Mouse (Mus musculus) hindbrain, embryonic 14.5 days (tissue): Measurements from ENCODE around the gene Gm10198. TPM values are rescaled to one million over a fixed set of nuclear protein-coding genes. Genes with fewer than 3 reads are reported as not detected.

Experiments
- ATAC-seq: fragments of 200-750 bp; cut with Nextera tagmentation; 2 replicates; pipeline ENCODE4 v1.8.0; 2017; ENCODE audit warnings: moderate number of reproducible peaks, mild to moderate bottlenecking, moderate TSS enrichment, moderate library complexity; ENCODE audit not compliant: low FRiP score
- DNase-seq: peaks from one replicate; pipeline ENCODE4 v3.0.0-alpha.2; 2015; ENCODE audit warnings: low spot score
- H3K27ac ChIP-seq: fragments of 300-500 bp; sonication (generic); 2 replicates; pipeline ENCODE4 v1.5.1; 2014; ENCODE audit warnings: mild to moderate bottlenecking, moderate library complexity
- H3K27me3 ChIP-seq: fragments of 300-500 bp; sonication (generic); 2 replicates; pipeline ENCODE4 v1.6.1; 2014; ENCODE audit warnings: mild to moderate bottlenecking, low read length, mixed read lengths; ENCODE audit not compliant: control insufficient read depth, insufficient read depth
- H3K36me3 ChIP-seq: fragments of 300-500 bp; sonication (generic); replicated peaks from 2 replicates; pipeline ENCODE4 v1.6.1; 2014; ENCODE audit not compliant: control insufficient read depth, insufficient read depth
- H3K4me1 ChIP-seq: fragments of 300-500 bp; sonication (generic); replicated peaks from 2 replicates; pipeline ENCODE4 v1.6.1; 2014; ENCODE audit warnings: antibody characterized with exemption, low read length, mixed read lengths; ENCODE audit not compliant: control insufficient read depth, insufficient read depth
- H3K4me2 ChIP-seq: fragments of 300-500 bp; sonication (generic); replicated peaks from 2 replicates; pipeline ENCODE4 v1.6.1; 2014; ENCODE audit warnings: mild to moderate bottlenecking, moderate library complexity
- H3K4me3 ChIP-seq: fragments of 300-500 bp; sonication (generic); replicated peaks from 2 replicates; pipeline ENCODE4 v1.5.1; 2014; ENCODE audit warnings: mild to moderate bottlenecking, low read length
- H3K9ac ChIP-seq: fragments of 300-500 bp; sonication (generic); 2 replicates; pipeline ENCODE4 v1.6.1; 2014
- H3K9me3 ChIP-seq: fragments of 300-500 bp; sonication (generic); 2 replicates; pipeline ENCODE4 v1.6.1; 2016; ENCODE audit warnings: low read length; ENCODE audit not compliant: control insufficient read depth
- WGBS: fragments of 180-500 bp; shearing (Covaris S2); extraction: QIAGEN DNeasy Blood & Tissue Kit; methylation state at CpG from one replicate; pipeline ENCODE4 v1.1.7; 2014; 5-methylcytosine and 5-hydroxymethylcytosine counted together
- polyA plus RNA-seq: library from polyadenylated mRNA; unstranded; fragments of >200 nt; fragmentation: Nextera tagmentation; extraction: Ambion mirVana; gene quantifications from 2 replicates; pipeline ENCODE4 v1.2.1, GENCODE M21; 2014

The Gm10198 gene
- polyA plus RNA-seq, 1 experiment from 2014 or later = not detected

DNA sequence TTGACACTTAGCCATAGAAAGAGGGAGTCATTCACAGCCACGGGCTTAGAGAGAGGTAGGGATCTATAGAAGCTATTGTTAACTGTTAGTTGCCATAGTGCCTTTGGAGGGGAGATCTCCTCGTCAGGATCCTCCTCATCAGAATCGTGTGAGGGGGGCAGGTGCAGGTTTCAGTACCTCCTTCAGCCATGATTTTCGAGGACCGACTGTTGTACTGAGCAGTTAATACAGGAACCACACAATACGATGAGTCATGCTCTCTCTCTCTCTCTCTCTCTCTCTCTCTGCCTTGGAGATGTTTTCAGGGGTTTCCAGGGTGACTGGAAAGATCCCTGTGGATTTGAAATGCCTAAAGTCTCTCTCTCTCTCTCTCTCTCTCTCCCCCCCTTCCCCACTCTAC, 31.5 kb downstream of the Gm10198 start:
- Histone ChIP-seq H3K27me3 (no peaks in the 10 kb centered on the region), H3K9me3 (no peaks in the 10 kb centered on the region), H3K4me1 (no peaks in the 10 kb centered on the region), H3K27ac (no peak overlapping the region), H3K4me2 (no peak overlapping the region), H3K9ac (no peak overlapping the region), H3K36me3 (no peaks in the 10 kb centered on the region), H3K4me3 (no peak overlapping the region)
- DNase-seq (no peak), ATAC-seq (no peak)
- 51% methylated on average over 6 of the region's 6 CpGs for WGBS

DNA sequence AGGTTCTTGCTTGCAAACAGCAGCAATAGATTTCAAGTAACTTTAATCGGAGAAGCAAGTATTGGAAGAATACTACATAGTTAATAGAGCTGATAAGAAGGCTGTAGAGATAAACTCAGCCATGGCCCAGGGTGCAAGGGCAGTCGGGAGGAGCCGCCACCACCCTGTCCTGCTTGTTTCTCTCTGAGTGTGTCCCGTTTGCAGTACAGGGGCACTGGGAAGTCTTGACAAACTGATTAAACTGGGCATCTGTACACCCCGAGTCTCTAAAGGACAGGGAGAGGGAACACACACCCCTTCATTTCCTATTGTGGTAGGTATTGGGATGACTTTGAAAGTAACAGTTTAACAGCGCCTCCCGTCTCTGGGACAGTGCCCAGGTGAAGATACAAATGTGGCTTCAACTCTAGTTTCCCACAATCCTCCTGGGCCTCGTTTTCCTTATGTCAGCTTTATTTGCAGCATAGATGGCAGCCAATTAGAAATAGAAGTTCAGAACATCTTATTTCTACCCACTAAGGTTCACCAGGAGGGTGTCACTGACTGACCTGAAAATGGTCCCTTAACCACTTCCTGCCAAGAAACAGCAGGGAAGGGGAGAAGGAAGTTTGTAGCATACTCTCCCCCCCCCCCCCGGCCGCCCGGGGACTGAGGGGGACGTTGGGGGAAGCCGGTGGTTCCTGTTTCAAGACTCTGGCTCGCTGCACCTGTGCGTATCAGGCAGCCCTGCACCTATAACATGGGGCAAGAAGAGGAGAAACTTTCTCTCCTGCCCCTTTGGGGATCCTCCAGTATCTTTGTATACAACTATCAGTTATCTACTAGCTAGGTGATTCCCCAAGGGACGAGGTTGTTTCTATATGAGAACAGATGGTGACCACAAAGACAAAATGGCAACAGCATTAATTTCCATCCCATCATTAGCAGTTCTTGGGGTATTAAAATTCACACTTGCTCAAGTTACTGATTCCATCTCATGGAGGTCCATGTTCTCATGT, 41.9 kb downstream of the Gm10198 start:
- no peak for DNase-seq
- 90% methylated on average over 16 of the region's 16 CpGs for whole genome bisulfite sequencing

GRCm38 (mm10) chr13:111640319-111640718, 47.7 kb downstream of the Gm10198 start:
- Histone ChIP-seq H3K4me3 (no peak overlapping the region), H3K27ac (no peak overlapping the region), H3K36me3 (no peaks in the 10 kb centered on the region), H3K9ac (no peak overlapping the region), H3K4me2 (no peak overlapping the region), H3K27me3 (no peaks in the 10 kb centered on the region), H3K9me3 (0 out of 2 replicates have a peak, but pooled peaks cover 10% of the 10 kb centered on the region), H3K4me1 (no peaks in the 10 kb centered on the region)
- DNase-seq (no peak), ATAC-seq (no peak)
- WGBS = 82% methylated on average over 6 of the region's 6 CpGs

More for the DNA sequence above, 41.9 kb downstream of the Gm10198 start:
- Histone ChIP-seq H3K27ac (no peak overlapping the region), H3K4me2 (no peak overlapping the region), H3K4me3 (no peak overlapping the region), H3K4me1 (no peaks in the 10 kb centered on the region), H3K9me3 (0 out of 2 replicates have a peak, but pooled peaks cover 10% of the 10 kb centered on the region), H3K36me3 (no peaks in the 10 kb centered on the region), H3K27me3 (no peaks in the 10 kb centered on the region), H3K9ac (no peak overlapping the region)
- ATAC-seq = no peak

Other genes with a start within 250 kb of the Gm10198 start
- 99.1 and 99.5 TPM in 2 replicates for gene Gpbp1, start 102.7 kb upstream of the Gm10198 start, polyA plus RNA-seq
- not detected in 2 replicates for gene Gm49496, start 42.8 kb upstream of the Gm10198 start, polyA plus RNA-seq
- 22.9 and 23.3 TPM in 2 replicates for gene Mier3, start 88.2 kb downstream of the Gm10198 start, polyA plus RNA-seq
- 14.0 and 14.7 TPM in 2 replicates for gene Map3k1, start 216.2 kb downstream of the Gm10198 start, polyA plus RNA-seq